Mouse (Mus musculus) liver, postnatal 0 days (tissue): ENCODE measurements around the gene Sap30l. TPM values are rescaled to one million over a fixed set of nuclear protein-coding genes. Genes with fewer than 3 reads are reported as not detected.

Source experiments
- ATAC-seq: fragments of 200-750 bp; cut with Nextera tagmentation; 2 replicates; pipeline ENCODE4 v1.8.0; 2017; ENCODE audit warnings: mild to moderate bottlenecking, moderate library complexity
- DNase-seq: peaks from one replicate; pipeline ENCODE4 v3.0.0-alpha.2; 2016
- H3K27ac ChIP-seq: fragments of 300-500 bp; sonication (generic); 2 replicates; pipeline ENCODE4 v1.5.1; 2014; ENCODE audit warnings: antibody characterized with exemption, moderate library complexity, mild to moderate bottlenecking, low read depth
- H3K27me3 ChIP-seq: fragments of 300-500 bp; sonication (generic); 2 replicates; pipeline ENCODE4 v1.6.1; 2014; ENCODE audit warnings: low read length, control low read depth, mixed read lengths; ENCODE audit not compliant: insufficient read depth
- H3K36me3 ChIP-seq: fragments of 300-500 bp; sonication (generic); replicated peaks from 2 replicates; pipeline ENCODE4 v1.6.1; 2014; ENCODE audit warnings: mild to moderate bottlenecking, control low read depth, low read length, moderate library complexity, mixed read lengths; ENCODE audit not compliant: insufficient read depth
- H3K4me1 ChIP-seq: fragments of 300-500 bp; sonication (generic); 2 replicates; pipeline ENCODE4 v1.6.1; 2014; ENCODE audit warnings: antibody characterized with exemption, mild to moderate bottlenecking, control low read depth; ENCODE audit not compliant: insufficient read depth
- H3K4me2 ChIP-seq: fragments of 300-500 bp; sonication (generic); 2 replicates; pipeline ENCODE4 v1.6.1; 2014; ENCODE audit warnings: low read depth, mild to moderate bottlenecking, low read length, moderate library complexity, mixed read lengths
- H3K4me3 ChIP-seq: fragments of 300-500 bp; sonication (generic); 2 replicates; pipeline ENCODE4 v1.5.1; 2014; ENCODE audit warnings: low read depth, low read length
- H3K9ac ChIP-seq: fragments of 300-500 bp; sonication (generic); replicated peaks from 2 replicates; pipeline ENCODE4 v1.6.1; 2014; ENCODE audit warnings: mild to moderate bottlenecking, moderate library complexity
- H3K9me3 ChIP-seq: fragments of 300-500 bp; sonication (generic); 2 replicates; pipeline ENCODE4 v1.6.1; 2016; ENCODE audit warnings: mild to moderate bottlenecking, control low read depth, low read length, mixed read lengths
- CTCF ChIP-seq: sonication (generic); IDR thresholded peaks from 2 replicates; pipeline ENCODE4 v1.5.1; 2016; ENCODE audit warnings: antibody characterized with exemption, low read depth
- EP300 ChIP-seq: IDR thresholded peaks from 2 replicates; pipeline ENCODE4 v1.6.1; 2016; ENCODE audit warnings: antibody characterized with exemption, low read depth, mild to moderate bottlenecking
- WGBS: fragments of 180-500 bp; shearing (Covaris S2); extraction: QIAGEN DNeasy Blood & Tissue Kit; methylation state at CpG from one replicate; pipeline ENCODE4 v1.1.7; 2014; ENCODE audit not compliant: insufficient replicate concordance; 5-methylcytosine and 5-hydroxymethylcytosine counted together
- polyA plus RNA-seq: library from polyadenylated mRNA; unstranded; fragments of >200 nt; fragmentation: Nextera tagmentation; extraction: Ambion mirVana; gene quantifications from 2 replicates; pipeline ENCODE4 v1.2.1, GENCODE M21; 2015

Sap30l gene
- polyA plus RNA-seq, 1 experiment from 2014 or later, result 5.8 TPM

DNA sequence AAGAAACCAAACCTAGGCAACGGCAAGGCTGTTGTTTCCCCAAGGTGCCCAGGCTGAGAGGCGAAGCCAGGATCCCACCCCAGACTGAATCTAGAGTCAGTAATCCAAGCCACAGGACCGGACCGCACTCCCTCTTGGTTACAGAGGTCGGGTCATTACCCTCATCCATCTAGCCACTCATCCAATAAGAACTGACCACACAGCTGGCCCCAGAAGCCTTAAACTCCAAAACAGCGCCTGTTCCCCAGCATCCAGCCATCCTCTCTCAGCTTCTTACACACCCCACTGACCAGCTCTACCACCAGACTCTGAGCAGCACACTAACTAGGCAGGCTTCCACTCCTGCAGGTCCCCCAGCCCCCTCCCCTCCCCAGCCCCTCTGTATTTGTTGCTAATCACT, 6.4 kb upstream of the Sap30l start:
- Histone ChIP-seq H3K36me3 (no peaks in the 10 kb centered on the region), H3K4me3 (no peak overlapping the region), H3K9ac (no peak overlapping the region), H3K27me3 (no peaks in the 10 kb centered on the region), H3K4me1 (no peaks in the 10 kb centered on the region), H3K4me2 (no peak overlapping the region), H3K9me3 (no peaks in the 10 kb centered on the region), H3K27ac (no peak overlapping the region)
- DNase-seq (no peak), ATAC-seq (no peak)
- TF ChIP-seq EP300 (no peak), CTCF (no peak)
- WGBS, result 67% methylated on average over 6 of the region's 6 CpGs

DNA sequence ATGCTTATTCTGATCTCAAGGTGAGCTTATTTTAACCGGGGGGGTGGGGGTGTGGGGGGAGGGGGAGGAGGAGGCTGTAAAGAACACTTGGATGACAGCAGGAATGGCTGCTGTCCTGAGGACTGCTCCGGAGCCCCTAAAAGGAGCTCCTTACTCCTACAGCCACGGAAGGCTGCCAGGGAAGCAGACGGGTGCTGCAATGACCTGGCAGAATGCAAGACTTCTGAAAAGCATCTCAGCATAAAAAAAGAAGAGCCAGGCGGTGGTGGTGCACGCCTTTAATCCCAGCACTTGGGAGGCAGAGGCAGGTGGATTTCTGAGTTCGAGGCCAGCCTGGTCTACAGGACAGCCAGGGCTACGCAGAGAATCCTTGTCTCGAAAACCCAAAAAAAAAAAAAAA, 3.6 kb upstream of the Sap30l start:
- H3K9me3 ChIP-seq, result no peaks in the 10 kb centered on the region
- no peak for ATAC-seq
- no peak overlapping the region for H3K9ac ChIP-seq
- H3K27ac ChIP-seq, result no peak overlapping the region
- peaks cover 17% of the 10 kb centered on the region for H3K4me1 ChIP-seq
- TF ChIP-seq EP300, result no peak
- TF ChIP-seq CTCF, result no peak
- no peak overlapping the region for H3K4me3 ChIP-seq
- no peak overlapping the region for H3K4me2 ChIP-seq
- 73% methylated on average over 8 of the region's 9 CpGs for WGBS
- no peaks in the 10 kb centered on the region for H3K36me3 ChIP-seq
- no peak for DNase-seq
- peaks cover 8% of the 10 kb centered on the region; the same call in 1 of the 2 replicates for H3K27me3 ChIP-seq

DNA sequence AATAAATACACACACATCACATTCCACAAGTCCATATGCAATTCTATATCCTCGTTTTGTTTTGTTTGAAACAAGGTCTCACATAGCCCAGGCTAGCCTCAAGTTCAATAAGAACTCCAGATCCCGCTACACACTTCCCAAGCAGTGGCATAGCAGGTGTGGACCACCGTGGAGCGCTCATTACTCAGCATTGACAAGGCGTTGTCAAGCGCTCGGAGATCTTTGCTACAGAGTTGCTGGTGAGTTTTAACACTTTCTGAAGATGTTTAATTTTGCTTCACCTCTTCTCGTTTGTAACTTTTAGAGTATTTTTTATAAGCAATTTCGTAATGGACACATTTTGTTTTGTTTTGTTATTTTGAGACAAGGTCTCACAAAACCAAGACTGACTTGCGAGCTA, 2.0 kb upstream of the Sap30l start:
- Histone ChIP-seq H3K9me3 (no peaks in the 10 kb centered on the region), H3K9ac (no peak overlapping the region), H3K27me3 (peaks cover 10% of the 10 kb centered on the region; the same call in 1 of the 2 replicates), H3K36me3 (no peaks in the 10 kb centered on the region), H3K4me2 (no peak overlapping the region), H3K27ac (no peak overlapping the region), H3K4me3 (no peak overlapping the region), H3K4me1 (peaks cover 19% of the 10 kb centered on the region)
- no peak for TF ChIP-seq EP300
- TF ChIP-seq CTCF, result no peak
- ATAC-seq, result no peak
- 84% methylated on average over 10 of the region's 10 CpGs for WGBS
- DNase-seq, result no peak

DNA sequence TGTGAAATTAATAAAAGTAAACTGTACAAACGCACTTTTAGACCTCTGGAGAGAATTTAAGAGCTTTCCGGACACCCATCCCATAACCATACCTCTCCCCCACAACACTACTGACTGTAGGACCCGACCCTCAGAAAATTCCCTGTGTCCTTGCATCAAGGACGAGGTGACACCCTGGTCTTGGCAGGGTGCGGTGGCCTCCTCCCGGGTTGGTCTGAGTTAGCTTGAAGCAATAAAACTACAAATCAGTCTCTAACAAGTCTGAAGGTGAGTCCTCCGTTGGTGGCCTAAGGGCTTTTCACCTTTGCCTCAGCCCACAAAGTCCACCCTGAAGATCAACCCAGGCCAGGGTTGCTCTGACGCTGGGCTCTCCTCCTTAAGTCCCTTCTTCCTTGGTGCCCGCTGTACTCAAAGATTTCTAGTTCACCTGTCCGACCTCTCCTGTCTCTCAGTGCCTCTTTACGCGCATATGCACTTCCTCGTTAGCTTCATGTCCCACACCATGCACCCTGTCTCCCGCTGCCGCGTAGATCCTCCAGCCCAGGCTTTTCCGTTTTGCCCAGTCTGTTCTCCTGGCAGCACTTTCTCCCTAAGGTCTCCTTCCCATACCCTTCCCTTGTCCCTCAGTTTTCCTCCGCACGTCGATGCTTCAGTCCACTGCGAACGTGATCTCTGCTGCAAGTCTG, 1.0 kb upstream of the Sap30l start:
- ATAC-seq (no peak), DNase-seq (no peak)
- H3K4me3 ChIP-seq, result peak overlapping the region; percentile 90
- no peaks in the 10 kb centered on the region for H3K36me3 ChIP-seq
- H3K27ac ChIP-seq, result peak overlapping the region; percentile 79
- WGBS, result 16% methylated on average over 22 of the region's 22 CpGs
- peaks cover 19% of the 10 kb centered on the region for H3K4me1 ChIP-seq
- peak overlapping the region; percentile 78 for H3K9ac ChIP-seq
- TF ChIP-seq EP300 (no peak), CTCF (no peak)
- peak overlapping the region; percentile 99 for H3K4me2 ChIP-seq
- no peaks in the 10 kb centered on the region for H3K9me3 ChIP-seq
- peaks cover 10% of the 10 kb centered on the region; the same call in 1 of the 2 replicates for H3K27me3 ChIP-seq

DNA sequence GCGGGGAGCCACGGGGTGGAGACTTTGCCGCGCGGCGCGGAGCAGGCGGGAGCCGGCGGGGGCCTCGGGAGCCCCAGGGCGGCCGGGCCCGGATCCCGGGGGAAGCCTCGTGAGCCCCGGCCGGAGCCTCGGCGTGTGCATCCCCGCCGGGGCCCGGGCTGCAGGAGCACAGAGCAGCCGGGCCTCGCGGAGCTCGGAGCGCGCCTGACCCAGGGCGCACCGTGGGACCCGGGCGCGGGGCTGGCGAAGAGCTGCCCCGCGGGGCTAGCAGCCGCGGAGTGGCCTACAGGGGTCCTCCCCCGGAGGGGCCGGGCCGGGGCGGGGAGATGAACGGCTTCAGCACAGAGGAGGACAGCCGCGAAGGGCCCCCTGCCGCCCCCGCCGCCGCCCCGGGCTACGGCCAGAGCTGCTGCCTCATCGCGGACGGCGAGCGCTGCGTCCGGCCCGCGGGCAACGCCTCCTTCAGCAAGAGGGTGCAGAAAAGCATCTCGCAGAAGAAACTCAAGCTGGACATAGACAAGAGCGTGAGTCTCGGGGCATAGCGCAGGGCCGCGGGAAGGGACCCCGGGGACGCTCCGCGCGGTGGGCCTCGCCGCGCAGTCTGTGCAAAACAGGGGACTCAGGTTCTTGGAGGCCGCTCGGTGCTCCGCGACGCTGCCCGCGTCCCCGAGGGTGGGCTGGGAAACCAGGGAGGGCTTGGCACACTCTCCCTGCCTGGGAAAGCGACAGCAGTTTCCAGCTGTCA, 501 bp downstream of the Sap30l start:
- Histone ChIP-seq H3K36me3 (no peaks in the 10 kb centered on the region; the same call in 1 of the 2 replicates), H3K4me3 (peak overlapping the region; percentile 90), H3K9me3 (no peaks in the 10 kb centered on the region), H3K27me3 (peaks cover 10% of the 10 kb centered on the region; the same call in 1 of the 2 replicates), H3K4me1 (peaks cover 19% of the 10 kb centered on the region), H3K4me2 (peak overlapping the region; percentile 99), H3K9ac (peak overlapping the region; percentile 81), H3K27ac (peak overlapping the region; percentile 51; the same call in 1 of the 2 replicates)
- ATAC-seq (peak; percentile 50), DNase-seq (peak; percentile 56)
- TF ChIP-seq EP300, result no peak
- no peak for TF ChIP-seq CTCF
- under 1% methylated on average over 61 of the region's 85 CpGs for WGBS

DNA sequence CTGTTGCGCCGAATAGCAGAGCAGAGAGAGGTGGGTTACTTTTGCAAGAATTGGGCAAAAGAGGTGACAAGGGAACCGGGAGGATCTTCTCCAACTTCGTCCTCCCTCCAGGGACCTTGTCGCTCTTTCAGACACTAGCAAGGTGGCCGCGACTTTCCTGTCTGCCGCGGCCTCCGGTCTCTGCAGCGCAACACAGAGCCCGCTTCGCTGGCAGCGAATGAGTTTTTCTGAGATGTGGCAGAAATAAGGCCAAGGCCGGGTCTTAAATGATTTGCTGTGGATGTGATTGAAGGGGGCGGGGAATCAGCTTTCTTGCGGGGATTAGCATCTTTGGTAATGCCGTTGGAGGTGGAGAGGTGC, 1.1 kb downstream of the Sap30l start:
- Histone ChIP-seq H3K4me2 (peak overlapping the region; percentile 99), H3K4me3 (peak overlapping the region; percentile 90), H3K27me3 (peaks cover 10% of the 10 kb centered on the region; the same call in 1 of the 2 replicates), H3K36me3 (no peaks in the 10 kb centered on the region; the same call in 1 of the 2 replicates), H3K4me1 (peaks cover 19% of the 10 kb centered on the region), H3K9ac (peak overlapping the region; percentile 81), H3K27ac (no peak overlapping the region), H3K9me3 (no peaks in the 10 kb centered on the region)
- ATAC-seq (no peak), DNase-seq (no peak)
- under 1% methylated on average over 18 of the region's 18 CpGs for WGBS
- no peak for TF ChIP-seq CTCF
